Mouse (Mus musculus) cerebellum, postnatal 25 days (tissue): Measurements from ENCODE around the gene Ube2cbp.

Source experiments
- DNase-seq, 2 experiments: peaks; one replicate each; pipeline ENCODE4 v3.0.0; 2021; ENCODE audit warnings: mixed read lengths in 2 of 2

Gene Ube2cbp

DNA sequence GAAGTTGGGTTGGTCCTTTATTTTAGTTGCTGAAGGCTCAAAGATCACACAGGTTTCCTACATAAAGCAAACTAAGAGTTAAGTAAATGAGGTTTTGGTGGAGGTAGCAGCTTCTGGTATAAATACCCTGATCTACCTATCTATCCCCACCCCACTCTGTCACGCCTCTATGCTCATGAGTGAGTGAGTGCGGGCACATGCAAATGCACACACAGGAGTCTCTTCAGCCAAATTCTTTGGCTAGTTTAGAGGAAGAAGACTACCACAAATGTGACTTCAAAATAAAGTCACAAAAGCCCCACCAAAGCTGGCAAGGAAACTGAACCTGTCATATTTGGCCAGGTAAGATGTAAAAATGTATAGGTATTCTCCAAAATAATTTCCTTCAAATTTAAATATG is 149.1 kb downstream of the Ube2cbp start:
- DNase-seq: no peak

DNA sequence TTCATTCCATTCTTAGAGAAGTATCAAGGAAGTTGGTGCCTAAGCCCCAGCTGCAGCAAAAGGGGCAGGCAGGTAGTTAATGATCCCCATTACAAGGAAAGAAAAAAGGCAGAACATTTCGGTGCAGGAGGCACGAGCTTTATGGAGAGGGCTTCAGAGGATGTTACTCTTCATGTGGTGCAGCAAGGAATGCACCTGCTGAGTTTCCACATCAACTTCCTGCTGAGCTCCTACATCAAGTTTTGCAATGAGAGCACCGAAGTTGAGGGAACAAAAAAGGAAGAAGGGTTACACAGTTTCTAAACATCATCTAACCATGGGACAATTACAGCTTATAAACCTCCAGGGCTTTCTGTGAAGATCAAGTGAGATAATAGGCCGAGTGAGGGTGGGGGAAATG is 156.1 kb downstream of the Ube2cbp start:
- no peak for DNase-seq

DNA sequence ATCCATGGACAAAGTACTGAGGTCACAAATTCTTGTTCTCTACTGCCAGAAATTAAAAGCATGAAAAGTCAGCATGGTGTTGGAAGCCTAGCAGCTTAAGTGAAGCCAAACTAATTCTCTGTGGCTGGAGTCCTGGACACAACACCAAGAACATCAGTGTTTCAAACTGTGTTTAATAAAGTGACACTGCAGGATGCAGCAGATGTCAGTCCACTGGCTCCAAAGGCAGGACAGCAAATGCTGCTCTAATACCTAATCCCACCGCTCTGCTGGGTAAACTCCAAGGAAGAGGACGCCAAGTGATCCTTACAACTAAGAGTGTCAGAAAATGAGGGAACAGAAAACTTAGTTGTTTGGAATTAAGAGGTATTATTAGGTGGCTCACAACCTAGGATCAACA is 158.2 kb downstream of the Ube2cbp start:
- DNase-seq: no peak

DNA sequence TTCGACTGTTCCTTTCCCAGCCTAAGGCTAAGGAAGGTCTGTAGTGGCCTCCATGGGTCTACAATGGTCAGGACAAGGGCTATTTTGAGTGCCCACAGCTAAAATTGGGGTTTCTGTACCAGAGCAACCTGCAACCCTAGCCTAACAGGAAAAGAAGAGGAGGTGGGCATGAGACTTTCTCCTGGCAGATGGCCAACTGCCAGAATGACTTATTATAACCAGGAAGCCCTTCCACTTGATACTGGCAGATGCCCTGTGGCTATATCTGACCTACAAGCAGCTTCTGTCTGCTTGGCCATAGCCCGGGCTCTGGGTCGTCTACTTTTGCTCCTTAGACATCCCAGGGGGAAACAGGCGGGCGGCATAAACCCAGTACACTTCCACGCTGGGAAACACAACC is 163.3 kb downstream of the Ube2cbp start:
- DNase-seq: no peak

DNA sequence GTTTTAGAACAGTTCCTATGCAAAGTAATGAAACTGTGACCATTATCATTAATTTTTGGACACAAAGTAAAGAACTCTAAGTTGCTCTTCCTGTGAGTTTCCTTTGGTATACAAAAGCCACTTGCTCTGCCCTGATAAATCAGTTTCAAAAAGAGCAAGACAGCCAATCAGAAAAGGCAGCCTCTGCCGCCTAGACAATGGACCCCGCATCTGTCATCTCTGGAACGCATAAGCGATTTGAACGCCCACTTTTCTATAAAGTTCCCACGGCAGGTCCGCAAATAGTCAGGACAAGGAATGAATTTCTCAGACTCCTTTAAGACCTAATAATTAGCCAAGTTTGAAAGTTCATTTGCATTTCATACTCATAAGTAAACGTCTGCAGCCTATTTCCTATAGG is 166.2 kb downstream of the Ube2cbp start:
- no peak for DNase-seq

DNA sequence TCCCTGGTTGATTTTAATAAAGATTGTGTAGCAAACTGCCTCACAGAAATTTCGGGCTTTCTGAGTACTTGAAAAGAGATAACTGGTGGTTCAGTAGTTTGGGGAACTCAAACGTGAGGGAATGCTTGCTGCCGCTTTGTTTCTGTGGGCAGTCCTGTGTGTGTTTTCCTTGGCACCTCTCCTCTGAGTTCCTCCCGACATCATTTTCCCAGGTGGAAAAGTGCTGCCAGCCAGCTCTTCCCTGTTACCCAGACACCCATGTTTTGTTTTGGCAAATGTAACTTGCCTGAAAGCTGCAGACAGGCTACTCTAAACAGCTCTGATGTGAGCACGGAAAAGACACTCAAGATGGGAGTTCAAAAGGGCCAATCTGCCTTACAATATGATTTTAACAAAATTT is 166.6 kb downstream of the Ube2cbp start:
- DNase-seq: no peak

DNA sequence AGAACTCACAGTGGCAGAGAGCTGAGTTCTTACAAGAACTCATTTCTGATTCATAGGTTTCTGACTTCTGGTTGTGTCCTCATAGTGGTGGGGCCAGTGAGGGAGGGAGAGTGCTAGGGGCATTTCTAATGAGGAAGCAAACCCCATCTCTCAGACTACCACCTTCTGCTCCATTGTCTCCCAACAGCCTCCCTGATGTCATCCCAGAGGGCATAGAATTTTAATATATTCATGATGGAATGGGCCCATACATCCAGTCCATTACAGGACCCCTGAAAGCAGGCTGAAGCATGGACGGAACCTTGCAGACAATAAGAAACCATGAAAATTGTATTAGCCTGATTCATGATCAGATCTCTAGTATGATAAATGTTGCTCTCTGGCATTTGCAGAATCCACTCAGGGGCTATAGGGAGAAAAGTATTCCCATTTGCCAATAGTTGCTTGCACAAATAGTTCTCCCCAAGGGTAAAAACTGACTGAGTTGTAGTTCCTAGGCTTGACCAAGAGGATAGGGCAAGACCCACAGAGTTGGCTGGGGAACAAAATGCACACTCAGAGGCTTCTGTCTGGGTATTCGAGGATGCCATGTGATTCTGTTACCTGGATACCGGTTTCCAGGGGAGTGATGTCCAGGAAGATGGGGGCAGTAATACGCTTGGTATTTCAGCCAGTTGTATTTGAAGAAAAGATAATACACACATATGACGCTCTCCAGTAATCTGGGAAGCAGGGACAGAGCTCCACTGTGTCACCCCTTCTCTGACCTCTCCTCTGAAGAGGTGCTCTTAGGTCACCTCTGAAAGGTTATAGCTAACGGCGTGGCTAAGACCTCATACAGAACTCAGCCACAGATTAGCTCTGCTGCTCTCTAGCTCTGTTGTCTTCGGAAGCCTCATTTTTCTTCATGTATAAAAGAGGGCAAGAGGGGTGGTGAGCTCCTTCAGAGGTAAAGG is 167.8 kb downstream of the Ube2cbp start:
- DNase-seq: no peak

DNA sequence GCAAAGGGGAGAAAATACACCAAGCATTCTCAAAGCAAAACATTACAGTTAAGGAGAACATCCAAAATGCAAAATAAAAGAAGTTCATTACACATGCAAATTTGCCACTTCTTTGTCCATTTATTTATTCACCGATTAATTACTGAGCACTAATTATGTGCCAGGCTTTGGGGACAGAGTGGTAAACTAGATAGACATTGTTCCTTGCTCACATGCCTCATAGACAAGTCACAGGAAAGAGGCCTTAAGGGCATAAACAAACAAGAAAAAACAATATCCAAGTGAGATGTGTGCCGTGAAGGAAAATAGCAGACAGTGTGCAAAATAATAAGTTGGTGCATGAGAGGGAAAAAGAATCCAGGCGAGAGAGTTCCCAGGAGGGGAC is 177.2 kb downstream of the Ube2cbp start:
- no peak for DNase-seq

DNA sequence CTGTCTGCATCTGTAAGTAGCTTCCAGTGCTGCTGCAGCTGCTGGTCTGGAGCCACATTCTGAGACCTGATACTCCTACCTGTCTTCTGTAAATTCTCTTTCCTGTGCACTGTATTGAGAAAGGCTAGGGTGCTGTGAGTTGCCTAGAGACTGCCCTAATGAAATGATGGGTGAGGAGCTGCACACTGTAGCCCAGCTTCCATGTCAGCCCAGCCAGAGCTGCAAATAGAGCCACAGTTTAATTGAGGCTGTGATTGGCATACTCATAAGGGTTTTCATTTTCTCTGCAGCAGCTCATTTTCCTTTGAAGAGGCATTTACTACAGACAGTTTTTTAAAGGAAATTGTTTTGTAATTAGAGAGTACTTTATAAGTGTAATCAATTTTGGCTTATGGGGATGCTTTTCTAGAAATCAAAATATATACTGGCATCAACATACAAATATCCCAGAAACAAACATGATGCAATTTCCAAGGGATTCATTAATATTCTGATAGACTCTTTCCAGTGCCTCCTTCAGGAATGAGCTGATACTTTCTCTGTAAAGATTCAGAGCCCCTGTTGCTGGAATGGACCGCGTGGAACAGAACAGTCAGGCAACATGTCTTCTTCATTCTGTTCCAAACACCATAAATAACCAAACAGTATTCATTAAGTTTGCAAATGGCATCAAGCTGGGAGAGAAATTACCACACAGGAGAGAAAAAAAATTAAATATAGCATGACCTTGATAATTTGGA is 177.8 kb downstream of the Ube2cbp start:
- no peak for DNase-seq

DNA sequence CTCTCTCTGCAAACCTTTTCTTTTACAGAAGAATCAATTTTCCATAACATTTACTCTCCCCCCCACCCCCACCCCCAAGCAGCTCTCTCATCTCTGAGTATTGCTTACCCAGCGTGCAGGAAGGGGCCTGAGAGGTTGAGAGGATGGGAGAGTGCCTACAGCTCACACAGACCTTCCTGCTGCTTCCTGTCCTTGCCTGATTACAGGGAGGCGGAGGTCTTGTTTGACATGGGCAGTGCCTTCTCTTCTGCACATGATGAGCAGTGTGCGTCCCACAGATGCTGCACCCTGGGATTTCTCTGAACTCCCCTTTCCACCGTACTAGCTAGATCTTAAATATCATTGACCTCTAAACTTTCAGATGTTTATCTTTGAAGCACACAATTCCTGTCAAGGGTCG is 182.2 kb downstream of the Ube2cbp start:
- no peak for DNase-seq

DNA sequence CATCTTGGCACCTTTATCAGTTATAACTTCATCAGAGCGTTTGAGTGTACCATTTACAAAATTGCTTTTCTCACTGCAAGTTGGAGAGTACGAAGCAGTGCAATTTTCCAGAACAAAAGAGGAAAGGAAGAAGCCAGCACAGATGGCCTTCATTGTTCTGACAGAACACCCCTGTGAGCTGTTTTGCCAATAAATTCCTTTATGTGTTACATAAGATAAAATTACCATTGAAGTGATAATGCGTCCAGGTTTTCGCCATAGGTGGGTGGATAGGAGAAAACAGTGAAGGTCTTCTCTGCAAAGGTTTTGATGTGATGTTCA is 183.6 kb downstream of the Ube2cbp start:
- DNase-seq: no peak

DNA sequence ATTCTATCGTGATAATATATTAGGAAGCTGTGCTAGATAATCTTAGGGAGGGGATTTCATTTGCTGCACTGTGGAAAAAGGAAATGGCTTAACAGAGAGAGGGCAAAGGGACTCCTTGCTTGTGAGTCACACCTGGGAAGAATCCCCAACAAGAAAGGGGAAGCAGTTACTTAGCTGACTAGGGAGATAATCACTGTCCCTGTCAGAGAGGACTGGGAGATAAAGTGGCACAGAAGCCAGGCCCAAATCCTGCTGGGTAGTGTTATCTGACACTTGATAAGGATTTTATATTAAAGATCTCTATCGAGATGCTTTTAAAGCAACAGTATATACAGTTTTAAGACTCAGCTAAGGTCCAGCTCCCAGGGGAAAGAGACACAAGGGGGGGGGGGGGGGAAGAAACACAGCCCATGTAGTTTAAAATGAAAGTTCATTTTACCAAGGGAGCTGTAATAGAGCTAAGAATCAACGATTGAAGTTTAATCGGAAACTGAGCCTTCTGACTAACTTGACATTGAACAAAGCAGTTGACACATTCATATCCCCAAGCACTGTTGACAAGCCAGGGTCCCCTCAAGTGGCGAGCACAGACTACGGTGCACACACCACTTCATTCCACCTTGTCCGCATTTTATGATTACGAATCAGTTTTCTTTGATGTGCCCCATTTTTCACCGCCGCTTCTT is 184.1 kb downstream of the Ube2cbp start:
- no peak for DNase-seq

DNA sequence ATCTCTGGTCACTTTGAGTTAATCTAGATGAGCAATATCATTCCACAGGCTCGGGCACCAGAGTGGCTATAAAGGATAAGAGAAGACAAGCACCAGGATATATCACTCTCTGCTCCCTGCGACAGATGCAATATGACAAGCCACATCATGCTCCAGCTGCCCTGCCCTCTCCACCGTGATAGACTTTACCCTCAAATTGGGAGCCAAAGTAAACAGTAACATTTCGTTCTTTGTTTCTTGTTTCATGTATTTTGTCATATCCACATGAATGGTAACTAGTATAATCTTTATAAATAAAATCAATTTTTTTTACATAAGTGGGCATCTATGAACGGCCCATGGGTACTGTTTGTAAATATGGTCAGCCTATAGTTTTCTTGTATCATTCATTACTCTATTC is 195.2 kb downstream of the Ube2cbp start:
- no peak for DNase-seq

DNA sequence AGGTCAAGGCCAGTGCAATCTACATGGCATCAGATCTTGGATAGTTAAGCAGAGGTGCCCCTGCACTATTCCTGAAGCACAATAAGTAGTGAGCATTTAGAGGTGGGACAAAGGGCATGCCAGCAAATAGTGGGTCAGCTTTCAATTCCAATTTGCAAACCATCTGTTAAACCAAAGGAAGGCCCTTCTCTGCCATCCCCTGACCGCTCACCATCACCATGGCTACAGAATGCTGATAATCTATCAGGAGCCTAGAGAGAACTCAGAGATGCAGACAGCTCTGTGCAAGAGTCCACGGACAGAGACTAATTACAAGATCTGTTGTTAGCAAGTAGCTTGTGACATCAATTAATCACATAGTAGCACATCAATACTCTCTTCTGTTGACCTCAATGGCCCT is 198.1 kb downstream of the Ube2cbp start:
- no peak for DNase-seq
